Mouse (Mus musculus): Measurements from ENCODE around the gene Ubash3a. TPM values are rescaled to one million over a fixed set of nuclear protein-coding genes. Genes with fewer than 3 reads are reported as not detected.
A peak's percentile ranks its signal among the peaks of the same experiment; 100 is the strongest.

Gene Ubash3a
- polyA plus RNA-seq (2012; rRNA removed) = 0.15 and 1.6 TPM in 2 replicates

- no peak within 1 kb of the TSS for H3K27ac ChIP-seq (ENCODE audit: insufficient read depth, low read depth, low read length)
- no peak for DNase-seq
- 49% methylated on average over 12 of the region's 12 CpGs for WGBS
- no peak for TF ChIP-seq POLR2A (IDR thresholded peaks at IDR 0.05; ENCODE audit: low read depth, low read length)
- TF ChIP-seq CTCF (conservative IDR thresholded peaks at IDR 0.05; ENCODE audit: insufficient read depth, insufficient read length, low read depth, low read length) = no peak
- no peak within 1 kb of the TSS for H3K4me3 ChIP-seq (ENCODE audit: insufficient read depth, low read depth, low read length)
- H3K36me3 ChIP-seq (ENCODE audit: control insufficient read depth, insufficient read depth, low read length) = no peaks in the 10 kb centered on the region
- no peaks in the 10 kb centered on the region for H3K4me1 ChIP-seq (ENCODE audit: control insufficient read depth, insufficient read depth, low read length)
- H3K27me3 ChIP-seq (replicated peaks; ENCODE audit: control insufficient read depth, insufficient read depth, low read length) = no peaks in the 10 kb centered on the region
Observed at GRCm38 (mm10) chr17:31207771-31208334, at the start of gene Ubash3a. Gene Ubash3a (plus strand): TSS chr17:31207873.

DNA sequence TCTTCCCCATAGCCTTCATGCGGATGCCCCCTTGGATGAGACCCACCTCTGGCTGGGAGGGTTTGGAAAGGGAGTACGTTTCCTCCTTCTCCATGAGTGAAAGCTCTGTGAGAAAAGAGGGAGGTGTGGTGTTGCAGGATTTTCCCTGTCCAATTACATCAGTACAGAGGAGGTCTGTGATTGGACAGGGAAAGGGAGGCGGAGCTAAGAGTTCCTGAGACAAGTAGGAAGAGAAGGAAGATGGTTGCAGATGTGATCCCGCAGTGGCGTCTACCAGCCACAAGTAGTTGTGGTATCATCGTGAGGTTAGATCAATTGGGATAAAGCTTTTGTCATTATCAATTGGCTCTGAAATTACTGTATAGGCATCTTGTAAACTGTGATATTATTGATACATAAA lies 49.8 kb upstream of the Ubash3a start:
- Histone ChIP-seq H3K4me1 (ENCODE audit: control insufficient read depth, insufficient read depth, low read length) (peaks cover 16% of the 10 kb centered on the region; the same call in 1 of the 2 replicates), H3K27ac (ENCODE audit: insufficient read depth, low read depth, low read length) (no peak overlapping the region), H3K36me3 (ENCODE audit: control insufficient read depth, insufficient read depth, low read length) (no peaks in the 10 kb centered on the region; the same call in 1 of the 2 replicates), H3K4me3 (ENCODE audit: insufficient read depth, low read depth, low read length) (no peak overlapping the region), H3K27me3 (replicated peaks; ENCODE audit: control insufficient read depth, insufficient read depth, low read length) (no peaks in the 10 kb centered on the region)
- no peak for DNase-seq
- TF ChIP-seq POLR2A (IDR thresholded peaks at IDR 0.05; ENCODE audit: low read depth, low read length) (no peak), CTCF (conservative IDR thresholded peaks at IDR 0.05; ENCODE audit: insufficient read depth, insufficient read length, low read depth, low read length) (no peak)
- WGBS = 88% methylated on average over 6 of the region's 6 CpGs

- no peak for TF ChIP-seq POLR2A (IDR thresholded peaks at IDR 0.05; ENCODE audit: low read depth, low read length)
- TF ChIP-seq CTCF (conservative IDR thresholded peaks at IDR 0.05; ENCODE audit: insufficient read depth, insufficient read length, low read depth, low read length) = no peak
- Histone ChIP-seq H3K4me3 (ENCODE audit: insufficient read depth, low read depth, low read length) (no peak overlapping the region), H3K4me1 (ENCODE audit: control insufficient read depth, insufficient read depth, low read length) (peaks cover 11% of the 10 kb centered on the region; the same call in 1 of the 2 replicates), H3K27ac (ENCODE audit: insufficient read depth, low read depth, low read length) (peak overlapping the region; percentile 80), H3K36me3 (ENCODE audit: control insufficient read depth, insufficient read depth, low read length) (no peaks in the 10 kb centered on the region), H3K27me3 (replicated peaks; ENCODE audit: control insufficient read depth, insufficient read depth, low read length) (no peaks in the 10 kb centered on the region)
- 47% methylated on average over 4 of the region's 4 CpGs for WGBS
- peak; percentile 72 for DNase-seq
Observed at GRCm38 (mm10) chr17:31160291-31160690, 47.4 kb upstream of the Ubash3a start.

DNA sequence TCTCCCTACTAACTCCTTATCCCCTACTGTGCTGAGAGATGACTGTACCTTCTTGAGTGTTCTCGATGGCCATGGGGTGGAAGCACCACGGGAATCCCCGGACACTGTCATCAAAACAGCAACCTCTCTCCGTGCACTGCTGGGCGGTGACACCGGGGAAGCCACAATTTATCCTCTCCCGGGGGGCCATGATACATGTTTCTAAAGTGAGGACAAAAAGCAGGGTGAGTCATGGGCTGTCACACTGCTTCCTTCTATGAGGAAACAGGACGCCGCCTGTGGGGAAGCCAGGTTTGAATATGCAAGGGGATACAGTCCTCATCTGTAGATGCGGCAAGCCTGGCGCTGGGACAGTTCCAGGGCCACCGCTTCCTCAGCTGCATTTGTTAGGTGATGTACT lies 45.1 kb upstream of the Ubash3a start:
- Histone ChIP-seq H3K27ac (ENCODE audit: insufficient read depth, low read depth, low read length) (no peak overlapping the region), H3K27me3 (replicated peaks; ENCODE audit: control insufficient read depth, insufficient read depth, low read length) (no peaks in the 10 kb centered on the region), H3K4me3 (ENCODE audit: insufficient read depth, low read depth, low read length) (no peak overlapping the region), H3K36me3 (ENCODE audit: control insufficient read depth, insufficient read depth, low read length) (no peaks in the 10 kb centered on the region), H3K4me1 (ENCODE audit: control insufficient read depth, insufficient read depth, low read length) (peaks cover 11% of the 10 kb centered on the region; the same call in 1 of the 2 replicates)
- WGBS = 67% methylated on average over 12 of the region's 12 CpGs
- TF ChIP-seq CTCF (conservative IDR thresholded peaks at IDR 0.05; ENCODE audit: insufficient read depth, insufficient read length, low read depth, low read length) = no peak
- TF ChIP-seq POLR2A (IDR thresholded peaks at IDR 0.05; ENCODE audit: low read depth, low read length) = no peak
- no peak for DNase-seq

DNA sequence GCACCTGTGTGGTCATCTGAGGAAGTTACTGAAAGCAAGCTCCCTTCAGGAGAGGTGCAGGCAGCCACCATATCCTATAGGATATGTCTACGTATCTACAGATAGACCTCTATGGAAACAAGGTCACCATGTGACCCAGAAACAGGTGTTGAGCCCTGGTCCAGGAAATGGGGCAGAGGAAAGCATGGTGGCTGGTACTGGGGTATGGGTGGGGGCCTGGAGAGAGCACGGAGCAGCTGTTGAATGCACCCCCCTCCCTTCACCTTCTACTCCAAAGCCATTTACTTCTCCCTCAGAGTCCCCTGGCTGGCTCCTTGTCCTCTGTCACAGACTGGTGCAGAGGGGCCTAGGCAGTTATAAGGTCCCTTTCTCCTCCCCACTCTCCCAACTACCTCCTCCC lies 43.9 kb upstream of the Ubash3a start:
- Histone ChIP-seq H3K27ac (ENCODE audit: insufficient read depth, low read depth, low read length) (no peak overlapping the region), H3K4me1 (ENCODE audit: control insufficient read depth, insufficient read depth, low read length) (peaks cover 11% of the 10 kb centered on the region; the same call in 1 of the 2 replicates), H3K4me3 (ENCODE audit: insufficient read depth, low read depth, low read length) (no peak overlapping the region), H3K27me3 (replicated peaks; ENCODE audit: control insufficient read depth, insufficient read depth, low read length) (no peaks in the 10 kb centered on the region), H3K36me3 (ENCODE audit: control insufficient read depth, insufficient read depth, low read length) (no peaks in the 10 kb centered on the region)
- no peak for DNase-seq
- 94% methylated on average over 2 of the region's 2 CpGs for WGBS
- TF ChIP-seq POLR2A (IDR thresholded peaks at IDR 0.05; ENCODE audit: low read depth, low read length) (no peak), CTCF (conservative IDR thresholded peaks at IDR 0.05; ENCODE audit: insufficient read depth, insufficient read length, low read depth, low read length) (no peak)

GRCm38 (mm10) chr17:31165127-31165526 lies 42.5 kb upstream of the Ubash3a start, which contains the start of gene Tff1:
Gene Tff1 (minus strand): TSS chr17:31165277.
- Histone ChIP-seq H3K4me1 (ENCODE audit: control insufficient read depth, insufficient read depth, low read length) (peaks cover 7% of the 10 kb centered on the region; the same call in 1 of the 2 replicates), H3K4me3 (ENCODE audit: insufficient read depth, low read depth, low read length) (no peak within 1 kb of the TSS), H3K27me3 (replicated peaks; ENCODE audit: control insufficient read depth, insufficient read depth, low read length) (no peaks in the 10 kb centered on the region), H3K27ac (ENCODE audit: insufficient read depth, low read depth, low read length) (no peak within 1 kb of the TSS), H3K36me3 (ENCODE audit: control insufficient read depth, insufficient read depth, low read length) (no peaks in the 10 kb centered on the region)
- 82% methylated on average over 6 of the region's 6 CpGs for WGBS
- no peak for DNase-seq
- TF ChIP-seq CTCF (conservative IDR thresholded peaks at IDR 0.05; ENCODE audit: insufficient read depth, insufficient read length, low read depth, low read length) = no peak
- TF ChIP-seq POLR2A (IDR thresholded peaks at IDR 0.05; ENCODE audit: low read depth, low read length) = no peak

DNA sequence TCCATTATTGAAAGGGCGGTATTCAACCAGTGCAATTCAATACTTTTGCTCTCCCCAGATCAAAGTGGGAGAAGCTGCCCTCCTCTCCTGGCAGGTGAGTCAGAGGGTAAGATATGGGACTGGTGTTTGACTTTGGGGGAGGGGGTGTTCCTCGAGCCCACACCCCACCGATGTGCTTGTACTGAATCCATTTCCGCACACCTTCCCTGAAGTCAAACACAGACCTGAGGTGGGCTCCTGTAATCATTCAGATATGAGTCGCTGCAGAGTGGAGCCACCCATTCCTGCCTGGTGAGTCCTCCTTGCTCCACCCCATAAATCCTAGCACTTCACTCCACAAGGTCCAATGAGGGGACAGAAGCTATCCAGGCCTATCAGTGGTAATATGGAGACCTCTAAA lies 37.9 kb upstream of the Ubash3a start:
- DNase-seq = no peak
- 82% methylated on average over 5 of the region's 5 CpGs for WGBS
- Histone ChIP-seq H3K36me3 (ENCODE audit: control insufficient read depth, insufficient read depth, low read length) (no peaks in the 10 kb centered on the region), H3K27me3 (replicated peaks; ENCODE audit: control insufficient read depth, insufficient read depth, low read length) (no peaks in the 10 kb centered on the region), H3K4me1 (ENCODE audit: control insufficient read depth, insufficient read depth, low read length) (no peaks in the 10 kb centered on the region), H3K4me3 (ENCODE audit: insufficient read depth, low read depth, low read length) (no peak overlapping the region), H3K27ac (ENCODE audit: insufficient read depth, low read depth, low read length) (no peak overlapping the region)
- TF ChIP-seq POLR2A (IDR thresholded peaks at IDR 0.05; ENCODE audit: low read depth, low read length) = no peak
- TF ChIP-seq CTCF (conservative IDR thresholded peaks at IDR 0.05; ENCODE audit: insufficient read depth, insufficient read length, low read depth, low read length) = no peak

Measured in kidney, adult 2 months (tissue).